Mouse (Mus musculus) kidney, postnatal 4 days (tissue): ENCODE measurements at regions not wholly inside any gene's neighbourhood (a gene's known extent, or its start where the extent isn't known, plus 50 kb on each side); places are given as distances from the start of the nearest gene placed in this dataset.
A peak's percentile ranks its signal among the peaks of the same experiment; 100 is the strongest.

ENCODE experiments used
- DNase-seq, 2 experiments: peaks; one replicate each; pipeline ENCODE4 v3.0.0; 2021; ENCODE audit warnings: mixed read lengths in 2 of 2

DNA sequence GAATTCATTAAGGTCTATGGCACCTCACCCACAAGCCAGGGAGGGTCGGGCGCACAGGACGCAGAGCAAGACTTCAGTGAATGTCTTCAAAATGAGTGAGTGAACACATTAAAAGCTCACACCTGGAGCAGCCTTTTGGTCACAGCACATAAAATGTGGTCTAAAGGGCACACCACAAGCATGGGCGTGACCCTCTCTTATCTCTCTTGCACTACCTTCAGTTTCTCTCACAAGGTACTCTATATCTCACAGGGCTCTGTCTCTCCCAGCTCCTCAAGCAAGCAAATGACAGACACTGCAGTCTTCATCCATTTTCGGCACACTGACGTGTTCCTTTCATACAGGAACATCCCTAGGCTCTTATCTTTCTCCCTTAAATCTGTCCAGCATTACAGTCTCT lies 444.0 kb downstream of the Slc16a7 start:
- no peak for DNase-seq

DNA sequence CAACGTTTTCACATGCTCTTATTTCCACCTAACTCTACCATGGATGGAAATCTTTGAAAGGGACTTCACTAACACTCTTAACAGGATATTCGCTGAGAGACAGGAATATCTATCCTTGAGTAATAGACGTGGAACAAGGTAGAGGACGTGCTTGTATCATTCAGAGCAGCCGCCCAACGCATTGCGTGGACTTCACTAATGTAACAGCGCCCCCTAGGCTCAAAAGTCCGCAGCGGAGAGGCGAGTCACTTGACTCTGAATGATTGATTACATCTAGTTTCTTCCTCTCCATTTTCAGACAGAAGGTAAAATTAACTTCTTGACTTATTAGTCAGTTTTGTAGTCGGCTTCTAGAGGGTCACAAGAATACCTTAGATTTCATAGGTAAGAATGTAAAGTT lies 447.1 kb downstream of the Slc16a7 start:
- peak in 1 of 2 experiments; percentile 7 for DNase-seq

DNA sequence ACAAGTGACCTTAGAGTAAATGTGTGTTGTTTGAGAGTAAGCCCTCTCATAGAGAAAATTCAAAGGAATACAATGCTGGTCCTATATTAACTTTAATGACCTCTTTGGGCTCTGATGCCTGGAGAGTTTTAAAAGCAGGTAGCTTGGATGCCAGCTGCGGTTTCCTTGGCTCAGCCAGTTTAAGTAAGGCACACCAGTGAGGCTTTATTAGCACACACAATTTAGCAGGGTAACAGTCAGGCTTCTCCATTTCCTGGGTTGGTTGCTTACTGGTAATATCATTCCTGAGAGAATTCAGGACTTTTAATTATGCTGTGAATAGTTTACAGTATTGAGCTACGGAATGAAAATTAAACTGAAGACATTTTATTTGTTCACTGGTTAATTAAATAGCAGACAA lies 462.0 kb downstream of the Slc16a7 start:
- no peak for DNase-seq

DNA sequence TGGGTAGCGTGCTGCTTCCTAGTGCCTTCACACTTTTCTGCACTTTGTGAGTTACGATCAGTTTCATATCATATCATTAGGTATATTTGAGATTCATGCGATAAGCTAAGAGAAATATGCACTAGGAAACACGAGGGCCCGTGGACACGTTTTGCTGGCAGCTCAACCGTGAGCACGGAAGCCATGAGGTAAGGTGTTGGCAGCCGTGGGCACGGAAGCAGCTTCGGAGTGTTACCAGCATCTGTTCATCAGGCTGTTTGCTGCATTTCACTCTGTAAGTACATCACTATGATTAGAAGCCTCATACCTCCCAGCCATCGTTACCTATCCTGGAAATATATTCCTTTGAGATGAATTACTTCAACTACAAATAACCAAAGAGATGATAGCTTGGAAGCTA lies 489.2 kb downstream of the Slc16a7 start:
- no peak for DNase-seq

DNA sequence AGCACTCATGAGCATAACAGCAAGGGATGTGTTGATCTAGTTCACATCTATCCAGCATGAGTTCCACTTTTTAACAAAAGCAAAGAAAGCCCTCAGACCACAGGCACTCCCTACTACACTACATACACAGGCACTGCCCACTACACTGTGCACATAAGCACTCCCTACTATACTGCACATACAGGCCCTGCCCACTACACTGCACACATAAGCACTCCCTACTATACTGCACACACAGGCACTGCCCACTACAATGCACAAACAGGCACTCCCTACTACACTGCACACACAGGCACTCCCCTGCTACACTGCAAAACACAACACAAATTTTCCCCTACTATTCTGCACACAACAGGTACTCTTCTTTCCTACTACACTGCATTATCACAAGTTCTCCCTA lies 510.7 kb downstream of the Slc16a7 start:
- no peak for DNase-seq

DNA sequence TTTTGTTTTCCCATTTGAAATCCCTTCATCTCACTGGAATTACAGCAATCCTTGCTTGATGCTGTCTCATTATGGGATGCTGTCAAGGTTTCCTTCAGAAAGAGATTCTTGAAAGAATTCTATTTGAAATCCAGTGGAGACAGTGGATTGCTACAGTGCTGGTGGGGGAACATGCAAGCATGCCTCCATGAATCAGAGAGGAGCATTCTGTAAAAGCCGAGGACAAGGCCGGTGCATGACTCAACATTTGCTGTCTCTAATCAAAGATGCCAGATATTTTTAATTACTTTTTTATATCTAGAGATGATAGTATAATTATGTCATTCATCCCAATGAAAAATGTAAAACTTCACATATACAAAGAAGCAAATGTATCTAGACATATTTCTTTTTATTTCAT lies 511.6 kb downstream of the Slc16a7 start:
- DNase-seq: no peak

DNA sequence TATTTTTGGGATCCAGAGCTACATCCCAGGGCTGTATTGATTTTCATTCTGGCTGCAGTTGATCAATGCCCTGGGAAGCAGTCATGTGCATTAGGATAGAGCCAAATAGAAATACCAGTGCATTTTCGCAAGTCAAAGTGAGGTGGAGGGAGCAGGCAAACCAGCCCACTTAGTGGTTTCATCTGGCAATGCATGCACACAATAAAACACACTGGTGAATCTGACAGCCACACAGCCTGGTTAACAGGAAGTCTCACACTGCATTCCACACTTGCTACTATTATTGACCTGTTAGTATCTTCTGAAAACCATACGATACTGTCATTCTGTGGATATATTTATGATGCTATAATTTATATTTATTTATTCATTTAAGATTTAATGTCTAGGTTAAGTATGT lies 517.1 kb downstream of the Slc16a7 start:
- DNase-seq: peak in 1 of 2 experiments; percentile 1

DNA sequence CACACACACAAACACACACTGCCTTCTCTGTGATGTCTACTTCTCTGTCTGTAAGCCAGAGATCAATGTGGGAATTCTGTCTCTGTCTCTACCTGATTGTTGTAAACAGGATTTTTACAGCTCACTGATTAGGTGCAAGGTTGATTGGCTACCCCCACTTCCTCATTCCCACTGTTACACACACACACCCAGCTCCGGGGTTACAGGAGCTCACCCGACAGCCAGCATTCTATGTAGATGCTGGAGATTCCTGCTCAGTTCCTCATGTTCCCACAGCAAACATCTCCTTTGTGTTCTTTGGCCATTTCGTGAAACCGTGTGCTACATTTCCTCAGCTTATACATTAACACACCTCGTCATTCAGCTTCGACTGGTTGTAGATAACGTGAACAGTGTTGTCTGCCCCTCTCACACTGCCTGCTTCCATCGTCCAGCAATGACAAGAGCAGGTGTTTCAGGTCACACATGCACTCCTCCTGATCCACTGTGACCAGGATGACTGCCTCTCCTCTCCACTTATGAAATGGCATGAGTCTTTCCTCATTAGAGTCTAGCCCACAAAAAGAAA lies 546.6 kb downstream of the Slc16a7 start:
- peak; percentile 3 to 7 for DNase-seq

DNA sequence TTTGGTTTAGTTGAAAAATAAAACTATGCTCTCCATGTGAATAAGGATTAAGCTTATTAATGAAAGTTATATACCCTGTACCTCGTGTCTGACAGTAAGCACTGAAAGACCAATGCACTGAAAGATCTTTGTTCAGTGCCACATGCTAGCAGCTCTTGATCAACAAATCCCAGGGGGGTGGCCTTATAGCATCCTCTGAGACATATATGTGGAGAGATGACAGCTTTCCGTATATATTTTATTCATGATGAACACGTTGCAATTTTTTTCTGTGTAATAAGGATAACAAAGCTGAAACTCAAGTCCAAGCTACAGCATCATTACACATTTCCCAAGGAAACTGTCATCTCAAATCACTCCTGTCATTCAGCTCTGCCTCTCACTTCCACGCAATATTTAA lies 555.3 kb downstream of the Slc16a7 start:
- DNase-seq: no peak

DNA sequence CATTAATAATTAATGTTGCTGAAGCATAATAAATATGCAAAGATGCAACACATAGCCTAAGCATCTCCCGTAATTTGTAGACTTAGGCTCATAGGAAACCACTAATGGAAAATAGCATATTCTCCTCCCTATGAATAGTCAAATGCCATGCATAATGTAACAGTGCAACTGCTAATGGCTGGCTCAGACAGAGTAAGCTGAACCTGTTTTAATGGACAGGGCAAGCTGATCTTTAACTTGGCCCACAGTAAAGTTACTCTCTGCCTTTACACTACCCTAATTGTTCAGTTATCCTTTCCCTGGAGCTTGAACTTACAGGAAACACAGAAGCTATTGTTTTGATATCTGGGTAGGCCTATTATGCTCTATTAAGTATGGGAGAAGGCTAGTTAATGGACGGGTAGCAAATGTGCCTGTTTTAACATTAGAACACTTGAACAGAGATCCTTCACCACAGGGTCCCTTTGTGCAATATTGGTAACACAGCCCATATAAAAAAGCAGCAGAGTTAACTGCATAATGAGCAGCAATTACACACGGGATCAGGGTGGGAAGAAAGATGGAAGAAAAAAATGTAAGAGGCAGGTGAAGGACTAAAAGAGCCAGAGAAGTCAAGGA lies 585.2 kb downstream of the Slc16a7 start:
- no peak for DNase-seq
